Mouse (Mus musculus): ENCODE data around the gene Acvr1b. TPM values are rescaled to one million over a fixed set of nuclear protein-coding genes. Genes with fewer than 3 reads are reported as not detected.
A peak's percentile ranks its signal among the peaks of the same experiment; 100 is the strongest.

Acvr1b gene
- polyA plus RNA-seq, 1 experiment from 2014 or later = 5.4 TPM

DNA sequence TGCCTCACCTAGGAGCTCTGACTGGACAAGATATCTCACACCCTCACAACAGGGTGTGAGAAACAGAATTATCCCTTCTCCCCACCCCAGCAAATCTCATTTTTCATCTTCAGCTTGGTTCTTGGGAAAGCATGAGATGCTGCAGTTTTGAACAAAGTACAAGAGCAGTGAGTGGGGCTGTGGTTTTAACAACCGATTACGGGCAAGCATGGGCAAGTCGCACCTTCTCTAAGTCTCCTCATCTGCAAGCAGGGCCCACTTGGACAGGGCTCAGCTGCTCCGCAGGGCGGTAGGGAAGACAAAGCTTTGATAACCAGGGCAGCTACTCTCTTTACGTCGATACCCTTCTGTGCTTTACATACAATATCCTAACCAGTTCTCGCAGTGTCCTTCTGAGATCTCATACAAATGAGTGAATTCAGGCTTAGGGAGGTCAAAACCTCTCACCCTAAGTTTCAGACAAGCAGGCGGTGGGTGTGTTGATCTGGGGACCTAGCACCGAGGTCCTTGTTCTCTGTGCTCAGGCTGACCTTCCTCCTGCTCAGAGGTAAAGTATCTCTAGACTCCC is 3.4 kb upstream of the Acvr1b start:
- H3K36me3 ChIP-seq = no peaks in the 10 kb centered on the region
- no peaks in the 10 kb centered on the region for H3K9me3 ChIP-seq (replicated peaks)
- H3K27ac ChIP-seq (replicated peaks) = no peak overlapping the region
- peaks cover 24% of the 10 kb centered on the region for H3K4me1 ChIP-seq
- H3K4me3 ChIP-seq = no peak overlapping the region
- H3K27me3 ChIP-seq (ENCODE audit: low read depth, poor library complexity, severe bottlenecking) = peaks cover 21% of the 10 kb centered on the region
- DNase-seq (ENCODE audit: low spot score) = no peak
- WGBS = 79% methylated on average over 10 of the region's 10 CpGs

DNA sequence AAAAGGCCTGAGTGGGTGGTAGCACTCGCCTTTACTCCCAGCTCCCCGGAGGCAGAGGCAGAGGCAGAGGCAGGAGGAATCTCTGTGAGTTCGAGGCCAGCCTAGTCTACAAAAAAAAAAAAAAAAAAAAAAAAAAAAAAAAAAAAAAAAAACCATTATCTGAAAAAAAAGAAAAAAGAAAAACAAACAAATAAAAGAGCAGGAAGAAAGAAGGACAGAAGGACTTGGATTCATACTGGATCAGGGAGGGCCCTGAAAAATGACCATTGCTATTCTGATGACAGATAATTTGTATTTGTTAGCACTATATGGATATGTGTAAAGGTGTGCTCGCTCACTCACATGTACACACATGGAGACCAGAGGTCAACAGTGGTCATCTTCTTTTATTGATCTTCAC is 2.6 kb upstream of the Acvr1b start:
- no peak for DNase-seq (ENCODE audit: low spot score)
- Histone ChIP-seq H3K27me3 (ENCODE audit: low read depth, poor library complexity, severe bottlenecking) (peaks cover 21% of the 10 kb centered on the region), H3K36me3 (no peaks in the 10 kb centered on the region), H3K9me3 (replicated peaks) (no peaks in the 10 kb centered on the region), H3K4me1 (peaks cover 27% of the 10 kb centered on the region), H3K4me3 (no peak overlapping the region), H3K27ac (replicated peaks) (no peak overlapping the region)
- WGBS = 82% methylated on average over 4 of the region's 4 CpGs

DNA sequence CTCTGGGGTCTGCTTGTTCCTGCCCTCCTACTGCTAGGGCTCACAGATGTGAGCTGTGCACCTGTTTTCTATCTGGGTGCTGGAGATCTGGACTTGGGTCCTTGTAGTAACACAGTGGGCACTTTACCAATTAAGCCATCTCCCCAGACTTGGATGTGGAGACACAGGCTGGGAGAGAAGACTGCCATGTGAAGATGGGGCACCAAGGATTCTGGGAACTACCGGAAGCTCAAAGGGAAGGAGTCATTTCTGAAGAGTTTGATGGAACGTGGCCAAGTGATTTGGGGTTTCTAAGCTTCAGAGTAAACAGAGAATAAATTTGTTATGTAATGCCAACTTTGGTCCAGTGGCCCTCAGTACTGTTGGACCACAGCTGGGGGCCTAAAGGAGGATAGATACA is 1.9 kb upstream of the Acvr1b start:
- Histone ChIP-seq H3K4me3 (no peak overlapping the region), H3K27ac (replicated peaks) (no peak overlapping the region), H3K36me3 (no peaks in the 10 kb centered on the region), H3K27me3 (ENCODE audit: low read depth, poor library complexity, severe bottlenecking) (peaks cover 21% of the 10 kb centered on the region), H3K4me1 (peaks cover 35% of the 10 kb centered on the region), H3K9me3 (replicated peaks) (no peaks in the 10 kb centered on the region)
- WGBS = 89% methylated on average over 2 of the region's 2 CpGs
- DNase-seq (ENCODE audit: low spot score) = no peak

DNA sequence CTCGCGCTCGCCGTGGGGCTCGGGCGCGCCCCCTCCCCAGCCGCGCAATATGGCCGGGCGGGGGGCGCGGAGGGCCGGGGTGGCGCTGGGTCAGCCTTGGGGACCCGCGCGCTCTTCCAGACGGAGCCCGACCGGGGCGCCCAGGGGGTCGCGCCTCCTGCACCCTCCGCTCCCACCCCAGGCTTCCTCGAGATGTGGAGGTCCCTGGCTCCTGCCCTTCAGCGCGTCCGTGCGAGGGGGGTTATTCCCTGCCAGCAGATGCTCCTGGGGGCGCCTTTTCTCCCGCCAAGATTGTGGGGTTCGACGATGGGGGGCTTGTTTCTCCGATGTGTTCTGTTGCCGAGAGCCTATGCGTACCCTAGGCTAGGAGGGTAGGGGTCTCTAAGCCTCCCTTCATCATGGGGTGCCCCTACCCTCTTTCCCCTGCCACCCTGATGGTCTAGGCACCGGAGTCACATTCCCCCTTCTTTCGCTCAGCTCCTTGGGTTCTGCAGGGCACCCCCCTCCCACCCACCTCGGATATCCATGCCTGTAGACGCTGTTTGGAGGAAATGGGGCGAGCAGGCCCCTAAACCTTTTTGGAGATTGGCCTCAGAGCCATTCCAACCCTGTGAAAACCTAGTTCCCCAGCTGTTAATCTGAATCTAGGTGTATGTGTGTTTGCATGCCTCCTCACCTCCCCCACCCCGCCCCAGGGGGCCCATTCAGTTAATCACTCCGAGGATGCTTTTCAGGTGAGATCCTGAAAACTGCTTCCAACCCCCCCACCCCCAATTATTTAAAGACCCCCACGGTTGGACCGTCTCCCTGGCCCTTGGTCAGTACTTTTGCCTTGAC is 645 bp downstream of the Acvr1b start:
- Histone ChIP-seq H3K36me3 (no peaks in the 10 kb centered on the region), H3K9me3 (replicated peaks) (no peaks in the 10 kb centered on the region), H3K27ac (replicated peaks) (peak overlapping the region; percentile 97), H3K4me1 (peaks cover 57% of the 10 kb centered on the region), H3K4me3 (peak overlapping the region; percentile 84), H3K27me3 (ENCODE audit: low read depth, poor library complexity, severe bottlenecking) (peaks cover 18% of the 10 kb centered on the region)
- no peak for DNase-seq (ENCODE audit: low spot score)
- WGBS = 2% methylated on average over 41 of the region's 46 CpGs

DNA sequence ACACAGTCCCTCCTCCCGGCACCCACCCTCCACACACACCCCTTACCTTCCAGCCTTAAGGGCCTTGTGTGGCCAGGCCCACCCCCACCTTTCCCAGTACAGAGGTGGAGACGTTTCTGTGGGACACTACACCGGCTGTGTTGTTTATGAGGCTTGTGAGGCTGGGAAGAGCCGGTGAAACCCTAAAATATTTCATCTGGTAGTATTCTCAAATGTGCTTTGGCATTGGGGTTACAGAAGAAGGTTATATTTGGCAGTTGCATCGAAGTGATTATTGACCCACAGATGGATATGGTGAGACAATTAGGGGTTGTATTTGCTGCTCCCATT is 1.2 kb downstream of the Acvr1b start:
- Histone ChIP-seq H3K27ac (replicated peaks) (peak overlapping the region; percentile 97), H3K9me3 (replicated peaks) (no peaks in the 10 kb centered on the region), H3K36me3 (no peaks in the 10 kb centered on the region), H3K4me3 (peak overlapping the region; percentile 84), H3K27me3 (ENCODE audit: low read depth, poor library complexity, severe bottlenecking) (peaks cover 18% of the 10 kb centered on the region), H3K4me1 (peaks cover 62% of the 10 kb centered on the region)
- 22% methylated on average over 5 of the region's 5 CpGs for WGBS
- DNase-seq (ENCODE audit: low spot score) = no peak

DNA sequence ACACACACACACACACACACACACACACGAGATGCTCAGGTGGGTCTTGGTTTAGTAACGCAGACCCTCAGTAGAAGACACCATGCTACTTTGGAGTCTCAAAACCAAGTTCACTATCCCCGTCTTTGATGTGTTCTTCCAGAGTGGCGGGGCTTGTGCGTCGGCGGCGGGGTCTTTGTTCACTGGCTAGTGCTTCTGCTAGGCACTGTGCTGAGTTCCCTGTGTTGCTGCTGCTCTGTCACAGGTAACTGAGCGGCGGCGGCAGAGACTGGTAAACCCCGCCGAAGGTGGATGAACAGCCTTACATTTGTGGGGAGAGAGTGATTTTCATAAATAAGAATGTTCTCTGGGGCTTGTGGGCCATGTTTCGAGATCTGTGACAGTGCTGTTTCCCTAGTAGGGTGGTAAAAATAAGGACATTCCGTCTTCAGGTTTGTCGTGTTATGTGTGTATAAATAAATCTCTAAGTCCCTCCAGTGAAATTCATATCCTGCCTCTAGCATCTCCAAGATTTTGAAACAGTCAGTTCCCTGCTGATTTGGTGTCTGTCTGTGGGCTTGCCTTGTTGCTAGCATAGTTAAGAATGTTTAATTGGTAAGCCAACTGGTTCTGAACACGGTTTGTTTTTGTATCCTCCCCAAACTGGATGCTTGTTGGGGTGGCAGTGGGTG is 1.9 kb downstream of the Acvr1b start:
- Histone ChIP-seq H3K9me3 (replicated peaks) (no peaks in the 10 kb centered on the region), H3K4me1 (peaks cover 68% of the 10 kb centered on the region), H3K27me3 (ENCODE audit: low read depth, poor library complexity, severe bottlenecking) (peaks cover 18% of the 10 kb centered on the region), H3K4me3 (peak overlapping the region; percentile 84), H3K27ac (replicated peaks) (peak overlapping the region; percentile 97), H3K36me3 (no peaks in the 10 kb centered on the region)
- no peak for DNase-seq (ENCODE audit: low spot score)
- 37% methylated on average over 17 of the region's 17 CpGs for WGBS

DNA sequence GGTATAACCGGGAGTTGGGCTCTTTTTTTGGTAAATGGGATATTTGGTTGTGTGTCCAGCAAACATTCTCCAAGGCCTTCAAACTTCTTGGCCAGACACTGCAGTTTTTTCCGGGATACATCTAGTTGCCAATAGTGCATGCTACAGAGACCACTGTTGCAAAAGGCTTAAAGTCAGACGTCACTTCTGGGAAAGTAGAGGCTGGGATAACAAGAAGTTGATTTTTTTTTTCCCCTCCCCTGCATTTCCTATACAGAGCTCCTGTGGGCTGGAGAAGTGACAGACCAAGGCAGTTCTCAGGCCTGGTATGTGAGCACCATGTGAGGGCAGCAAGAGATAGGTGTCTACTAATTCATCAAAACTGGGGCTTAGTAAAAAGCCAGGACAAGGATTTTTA is 2.4 kb downstream of the Acvr1b start:
- no peaks in the 10 kb centered on the region for H3K36me3 ChIP-seq
- no peak for DNase-seq (ENCODE audit: low spot score)
- H3K9me3 ChIP-seq (replicated peaks) = no peaks in the 10 kb centered on the region
- peak overlapping the region; percentile 84; the same call in 1 of the 2 replicates for H3K4me3 ChIP-seq
- H3K27ac ChIP-seq (replicated peaks) = no peak overlapping the region
- peaks cover 74% of the 10 kb centered on the region for H3K4me1 ChIP-seq
- 62% methylated on average over 3 of the region's 3 CpGs for WGBS
- peaks cover 18% of the 10 kb centered on the region for H3K27me3 ChIP-seq (ENCODE audit: low read depth, poor library complexity, severe bottlenecking)

DNA sequence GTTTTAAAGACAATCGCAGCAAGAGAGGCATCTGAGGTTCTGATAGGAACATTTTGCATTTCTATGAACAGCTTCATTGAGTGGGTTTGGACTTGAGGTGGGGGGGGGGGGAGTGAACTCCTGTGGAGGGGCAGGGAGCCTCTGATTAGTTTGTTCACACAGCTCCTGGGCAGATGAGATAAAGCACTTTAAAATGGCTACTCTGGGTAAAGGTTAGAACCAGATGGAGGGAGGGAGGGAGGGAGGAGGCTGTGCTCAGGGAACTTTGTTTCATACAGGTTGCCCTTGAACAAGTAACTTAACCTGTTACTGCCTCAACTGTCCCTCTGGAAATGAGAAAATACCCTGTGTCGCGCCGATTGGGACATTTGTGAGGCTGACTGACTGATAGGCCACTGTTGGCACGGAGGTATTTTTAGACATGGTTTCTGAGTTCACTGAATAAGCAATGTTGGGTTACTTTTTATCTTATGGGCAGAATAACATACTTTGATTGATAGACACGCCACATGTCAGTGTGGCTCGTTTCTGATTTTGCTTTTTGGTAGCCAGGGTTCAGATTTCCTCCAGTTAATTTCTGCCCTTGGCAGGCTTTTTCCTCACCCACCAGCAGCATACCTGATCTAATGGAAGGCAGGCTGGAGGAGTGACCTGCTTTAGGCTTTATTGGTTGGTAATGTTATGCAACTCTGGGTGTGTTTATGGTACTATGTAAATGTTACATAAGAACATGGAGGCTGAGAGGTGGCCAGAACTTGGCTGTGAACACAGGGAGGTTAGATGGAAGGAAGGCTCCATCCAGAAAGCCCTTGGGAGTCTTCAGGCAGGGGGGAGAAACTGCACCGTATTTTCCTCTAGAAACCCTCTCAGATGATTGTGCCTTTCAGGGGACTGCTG is 3.2 kb downstream of the Acvr1b start:
- DNase-seq (ENCODE audit: low spot score) = no peak
- H3K27ac ChIP-seq (replicated peaks) = no peak overlapping the region
- H3K4me3 ChIP-seq = no peak overlapping the region
- no peaks in the 10 kb centered on the region for H3K36me3 ChIP-seq
- H3K9me3 ChIP-seq (replicated peaks) = no peaks in the 10 kb centered on the region
- 84% methylated on average over 8 of the region's 8 CpGs for WGBS
- peaks cover 11% of the 10 kb centered on the region for H3K27me3 ChIP-seq (ENCODE audit: low read depth, poor library complexity, severe bottlenecking)
- H3K4me1 ChIP-seq = peaks cover 81% of the 10 kb centered on the region

DNA sequence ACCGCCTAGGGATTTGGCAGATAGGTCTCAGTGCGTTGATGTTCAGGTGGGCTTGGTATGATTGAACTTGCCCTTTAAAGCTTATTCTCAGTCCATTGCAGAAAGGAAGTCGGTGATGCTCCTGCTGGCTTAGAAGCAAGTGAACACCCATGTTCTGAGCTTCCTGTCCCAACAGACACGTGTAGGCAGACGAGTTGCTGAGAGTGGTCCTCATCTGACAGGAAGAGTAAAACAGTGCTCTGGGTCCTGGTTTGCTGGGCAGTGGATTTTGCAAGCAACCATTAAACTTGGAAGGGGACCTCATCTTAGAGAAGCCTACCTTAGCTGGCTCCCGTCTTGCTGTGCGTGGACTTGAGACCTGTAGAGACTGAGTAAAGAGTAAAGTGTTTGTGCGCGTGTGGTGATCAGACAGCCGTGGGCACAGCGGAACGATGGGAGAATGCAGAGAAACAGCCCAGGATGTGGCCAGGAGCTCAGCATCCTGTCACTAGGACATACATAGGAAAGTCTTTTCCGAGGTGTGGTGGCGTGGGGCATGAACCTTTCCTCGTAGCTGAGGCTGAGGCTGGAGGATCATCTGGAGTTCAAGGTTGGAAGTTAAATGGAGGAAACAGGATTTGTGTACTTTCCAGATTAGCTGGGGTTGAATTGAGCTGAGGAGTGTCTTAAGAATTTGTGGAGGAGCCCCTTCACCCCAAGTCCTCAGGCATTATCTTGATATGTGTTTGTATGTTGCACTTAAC is 6.7 kb downstream of the Acvr1b start:
- Histone ChIP-seq H3K36me3 (peaks cover 24% of the 10 kb centered on the region), H3K27me3 (ENCODE audit: low read depth, poor library complexity, severe bottlenecking) (no peaks in the 10 kb centered on the region), H3K4me3 (no peak overlapping the region), H3K4me1 (peaks cover 65% of the 10 kb centered on the region), H3K9me3 (replicated peaks) (no peaks in the 10 kb centered on the region; the same call in 1 of the 2 replicates), H3K27ac (replicated peaks) (no peak overlapping the region)
- 78% methylated on average over 15 of the region's 15 CpGs for WGBS
- no peak for DNase-seq (ENCODE audit: low spot score)

DNA sequence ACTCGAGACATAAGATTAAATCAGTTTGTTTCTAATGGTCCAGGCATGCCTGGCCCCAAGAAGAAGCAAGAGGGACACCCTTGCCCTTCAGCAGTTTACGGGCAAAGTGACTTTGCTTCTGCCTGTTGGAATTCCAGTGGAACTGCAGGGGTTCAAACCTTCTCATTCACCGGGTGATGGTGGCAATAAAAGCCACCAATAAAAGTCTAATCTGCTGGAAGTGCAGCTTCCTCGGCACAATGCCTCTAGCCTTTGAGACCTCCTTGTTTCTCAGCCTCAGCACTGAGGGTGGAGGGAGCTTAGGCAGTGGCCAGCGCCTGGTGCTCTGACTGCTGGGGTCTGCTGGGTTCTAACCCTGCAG is 7.2 kb downstream of the Acvr1b start:
- H3K9me3 ChIP-seq (replicated peaks) = no peaks in the 10 kb centered on the region; the same call in 1 of the 2 replicates
- peaks cover 59% of the 10 kb centered on the region for H3K4me1 ChIP-seq
- 19% methylated on average over 5 of the region's 5 CpGs for WGBS
- peak overlapping the region; percentile 23; the same call in 1 of the 2 replicates for H3K4me3 ChIP-seq
- peaks cover 28% of the 10 kb centered on the region for H3K36me3 ChIP-seq
- peak overlapping the region; percentile 52; the same call in 1 of the 2 replicates for H3K27ac ChIP-seq (replicated peaks)
- DNase-seq (ENCODE audit: low spot score) = no peak
- H3K27me3 ChIP-seq (ENCODE audit: low read depth, poor library complexity, severe bottlenecking) = no peaks in the 10 kb centered on the region

DNA sequence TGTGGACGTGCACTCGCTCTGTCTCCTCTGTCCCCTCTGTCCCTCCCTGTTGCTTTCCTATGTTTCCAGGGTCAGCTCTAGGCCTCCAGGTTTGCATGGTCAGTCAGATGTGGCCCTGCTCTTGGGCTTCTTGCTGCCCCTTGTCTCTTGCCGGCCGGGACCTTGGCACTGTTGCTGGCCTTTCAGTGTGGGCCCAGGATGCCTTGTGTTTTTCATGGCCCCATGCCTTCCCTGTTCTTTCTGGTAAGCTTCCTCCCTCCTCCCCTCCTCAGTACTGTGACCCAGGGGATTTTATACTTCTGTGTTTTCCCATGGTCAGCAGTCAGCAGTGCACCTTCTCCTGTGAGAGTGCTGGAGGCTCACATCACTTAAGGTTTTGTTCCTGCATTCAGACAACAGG is 7.6 kb downstream of the Acvr1b start:
- H3K27me3 ChIP-seq (ENCODE audit: low read depth, poor library complexity, severe bottlenecking) = no peaks in the 10 kb centered on the region
- no peaks in the 10 kb centered on the region; the same call in 1 of the 2 replicates for H3K9me3 ChIP-seq (replicated peaks)
- peak overlapping the region; percentile 23; the same call in 1 of the 2 replicates for H3K4me3 ChIP-seq
- H3K36me3 ChIP-seq = peaks cover 29% of the 10 kb centered on the region
- peaks cover 55% of the 10 kb centered on the region for H3K4me1 ChIP-seq
- no peak for DNase-seq (ENCODE audit: low spot score)
- 12% methylated on average over 4 of the region's 4 CpGs for WGBS
- peak overlapping the region; percentile 52; the same call in 1 of the 2 replicates for H3K27ac ChIP-seq (replicated peaks)

DNA sequence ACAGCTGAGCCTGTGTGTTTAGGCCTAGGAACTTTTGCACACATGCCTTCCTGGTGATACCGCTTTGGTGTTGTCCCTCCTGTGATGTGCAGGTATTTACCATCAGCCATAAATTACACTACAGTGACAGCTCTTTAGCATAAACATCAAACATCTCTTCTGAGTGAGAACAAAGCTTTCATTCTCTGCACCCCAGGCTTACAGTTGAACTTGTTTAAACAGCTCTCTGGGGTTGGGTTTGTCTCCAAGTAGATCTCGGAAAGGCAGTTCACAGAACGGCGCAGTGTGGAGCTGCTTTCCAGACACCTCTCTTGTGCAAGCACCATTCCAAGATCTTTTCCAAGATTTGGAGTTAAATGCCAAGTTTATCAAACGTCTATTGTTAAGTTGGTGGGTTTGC is 8.8 kb downstream of the Acvr1b start:
- Histone ChIP-seq H3K4me3 (no peak overlapping the region), H3K27me3 (ENCODE audit: low read depth, poor library complexity, severe bottlenecking) (no peaks in the 10 kb centered on the region), H3K9me3 (replicated peaks) (no peaks in the 10 kb centered on the region; the same call in 1 of the 2 replicates), H3K36me3 (peaks cover 29% of the 10 kb centered on the region), H3K27ac (replicated peaks) (no peak overlapping the region), H3K4me1 (peaks cover 43% of the 10 kb centered on the region)
- 84% methylated on average over 5 of the region's 5 CpGs for WGBS
- no peak for DNase-seq (ENCODE audit: low spot score)

Data from midbrain, embryonic 10.5 days (tissue).